Mouse (Mus musculus) lung, adult 2 months (tissue): ENCODE results near the gene Macf1.

Source experiments
- CTCF ChIP-seq: fragments of 200-500 bp; IDR thresholded peaks from 2 replicates; pipeline ENCODE4 v1.5.1; 2011; ENCODE audit warnings: mild to moderate bottlenecking, low read length, control low read depth; ENCODE audit not compliant: insufficient read depth
- POLR2A ChIP-seq: fragments of 200-500 bp; IDR thresholded peaks from 2 replicates; pipeline ENCODE4 v1.6.1; 2011; ENCODE audit warnings: low read depth, mild to moderate bottlenecking, control low read depth, low read length, borderline replicate concordance; ENCODE audit errors: extremely low read depth

DNA sequence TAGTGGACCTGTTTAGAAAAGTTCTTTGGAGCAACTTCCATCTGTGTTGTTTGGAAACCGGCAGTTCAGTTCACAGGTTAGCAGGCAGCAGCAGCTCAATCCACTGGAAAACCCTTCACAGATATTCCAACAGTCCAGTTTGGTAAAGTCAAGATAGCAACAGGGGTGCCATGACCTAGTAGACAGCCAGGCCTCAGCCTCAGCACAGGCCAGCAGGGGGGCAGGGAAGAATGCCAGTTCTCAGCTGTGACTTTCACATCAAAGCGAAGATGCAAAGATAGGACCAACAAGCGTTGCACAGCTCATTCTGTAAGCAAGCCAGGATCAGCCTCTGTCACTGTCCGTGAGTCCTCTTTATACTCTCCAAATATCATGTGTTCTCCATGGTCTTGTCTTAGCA, 37.6 kb upstream of the Macf1 start:
- TF ChIP-seq CTCF (no peak), POLR2A (no peak)
